Mouse (Mus musculus): ENCODE measurements around the gene Zcchc18. TPM values are rescaled to one million over a fixed set of nuclear protein-coding genes. Genes with fewer than 3 reads are reported as not detected.

Gene Zcchc18
- polyA plus RNA-seq, 1 experiment from 2014 or later, result 313 TPM

Other genes starting within 250 kb of the Zcchc18 start
- gene Morf4l2, start 249.5 kb upstream of the Zcchc18 start, polyA plus RNA-seq (2015; fragmentation: Nextera tagmentation; extraction: Ambion mirVana), result 552 and 561 TPM in 2 replicates
- 0.17 TPM in 1 of 2 replicates, not detected in the other for gene Glra4, start 213.0 kb upstream of the Zcchc18 start, polyA plus RNA-seq (2015; fragmentation: Nextera tagmentation; extraction: Ambion mirVana)
- 10.3 and 12.6 TPM in 2 replicates for gene Plp1, start 170.5 kb upstream of the Zcchc18 start, polyA plus RNA-seq (2015; fragmentation: Nextera tagmentation; extraction: Ambion mirVana)
- 10.8 and 12.3 TPM in 2 replicates for gene Rab9b, start 124.4 kb upstream of the Zcchc18 start, polyA plus RNA-seq (2015; fragmentation: Nextera tagmentation; extraction: Ambion mirVana)
- gene H2bfm, start 65.8 kb upstream of the Zcchc18 start, polyA plus RNA-seq (2015; fragmentation: Nextera tagmentation; extraction: Ambion mirVana), result not detected in 2 replicates
- 109 and 124 TPM in 2 replicates for gene Tmsb15b2, start 17.7 kb upstream of the Zcchc18 start, polyA plus RNA-seq (2015; fragmentation: Nextera tagmentation; extraction: Ambion mirVana)
- gene Tmsb15l, start 16.3 kb upstream of the Zcchc18 start, polyA plus RNA-seq (2015; fragmentation: Nextera tagmentation; extraction: Ambion mirVana), result 11.1 and 12.5 TPM in 2 replicates
- 56.2 and 56.3 TPM in 2 replicates for gene Tmsb15b1, start 16.3 kb upstream of the Zcchc18 start, polyA plus RNA-seq (2015; fragmentation: Nextera tagmentation; extraction: Ambion mirVana)
- 15.7 and 17.8 TPM in 2 replicates for gene Slc25a53, start 45.1 kb downstream of the Zcchc18 start, polyA plus RNA-seq (2015; fragmentation: Nextera tagmentation; extraction: Ambion mirVana)
- gene Fam199x, start 56.4 kb downstream of the Zcchc18 start, polyA plus RNA-seq (2015; fragmentation: Nextera tagmentation; extraction: Ambion mirVana), result 6.4 and 7.3 TPM in 2 replicates
- gene Esx1, start 128.9 kb downstream of the Zcchc18 start, polyA plus RNA-seq (2015; fragmentation: Nextera tagmentation; extraction: Ambion mirVana), result not detected in 2 replicates